Mouse (Mus musculus) MN1 (cell line): ENCODE data around the gene Mest.

Experiments
- DNase-seq: peaks from one replicate; pipeline ENCODE4 v3.0.0-alpha.2; 2016; ENCODE audit warnings: low spot score

The Mest gene

GRCm38 (mm10) chr6:30739177-30739747, 15.9 kb downstream of the Mest start:
- DNase-seq = peak; percentile 67

GRCm38 (mm10) chr6:30744846-30745245, 21.5 kb downstream of the Mest start:
- no peak for DNase-seq

GRCm38 (mm10) chr6:30745591-30745990, 22.2 kb downstream of the Mest start:
- DNase-seq = no peak

DNA sequence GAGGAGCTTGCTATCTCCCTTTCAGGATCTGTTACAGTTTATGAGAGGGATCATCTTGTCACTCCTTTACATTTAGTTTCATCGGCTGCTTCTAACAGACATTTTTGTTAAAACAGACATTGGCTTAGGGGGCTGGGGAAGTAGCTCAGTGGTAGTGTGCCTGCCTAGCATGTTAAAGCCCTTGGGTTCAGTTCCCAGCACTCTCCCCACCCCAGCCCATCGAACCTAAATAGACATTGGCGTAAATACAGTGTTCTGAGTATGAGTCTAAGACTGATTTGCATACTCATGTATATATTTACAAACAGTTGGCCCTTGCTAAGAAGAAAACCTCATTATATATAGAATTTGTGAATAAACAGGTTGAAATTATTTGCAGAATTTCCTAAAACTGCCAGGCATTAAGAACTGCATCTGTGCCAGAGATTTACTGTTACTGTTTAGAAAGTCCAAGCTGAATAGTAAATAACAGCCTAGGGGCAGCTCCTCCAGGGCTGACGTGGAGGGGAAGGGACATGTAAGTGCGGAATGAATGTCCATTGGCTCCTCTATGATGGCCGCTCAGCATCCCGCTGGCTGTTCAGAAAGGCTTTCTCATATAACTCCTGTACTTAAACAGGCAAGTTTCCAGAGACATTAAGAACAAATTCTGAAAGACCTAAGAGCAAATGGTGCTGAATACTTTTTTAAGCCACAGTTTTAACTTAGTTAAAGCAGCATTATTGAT, 24.4 kb downstream of the Mest start:
- no peak for DNase-seq

- no peak for DNase-seq
Observed at GRCm38 (mm10) chr6:30748358-30748910, 25.1 kb downstream of the Mest start.

- no peak for DNase-seq
Observed at GRCm38 (mm10) chr6:30749042-30749689, 25.8 kb downstream of the Mest start.

GRCm38 (mm10) chr6:30749892-30750291, 26.5 kb downstream of the Mest start:
- DNase-seq = no peak

- no peak for DNase-seq
Observed at GRCm38 (mm10) chr6:30750482-30750881, 27.1 kb downstream of the Mest start.

DNA sequence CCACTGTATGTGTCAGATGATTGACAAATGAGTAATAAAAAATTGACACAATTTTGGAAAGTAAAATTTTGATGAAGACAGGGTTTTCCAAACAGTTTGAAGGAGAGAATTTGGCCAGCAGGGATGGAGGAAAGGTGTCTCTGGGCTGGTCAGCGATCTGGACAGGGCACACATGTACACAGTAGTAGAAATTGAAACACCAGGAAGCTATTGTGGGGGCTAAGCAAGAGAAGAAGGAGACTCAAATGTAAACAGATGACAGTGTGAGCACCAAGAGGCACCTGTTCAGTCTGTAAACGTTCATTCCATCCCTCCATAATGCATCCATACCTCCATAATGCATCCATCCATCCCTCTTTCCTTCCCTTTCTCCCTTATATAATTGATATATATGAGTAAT, 27.9 kb downstream of the Mest start:
- DNase-seq = no peak
